Mouse (Mus musculus): Measurements from ENCODE around the gene Zswim4. TPM values are rescaled to one million over a fixed set of nuclear protein-coding genes. Genes with fewer than 3 reads are reported as not detected.

Gene Zswim4
- total and polyA plus RNA-seq, 2 experiments from 2014 or later, result 11.8 to 37.7 TPM

DNA sequence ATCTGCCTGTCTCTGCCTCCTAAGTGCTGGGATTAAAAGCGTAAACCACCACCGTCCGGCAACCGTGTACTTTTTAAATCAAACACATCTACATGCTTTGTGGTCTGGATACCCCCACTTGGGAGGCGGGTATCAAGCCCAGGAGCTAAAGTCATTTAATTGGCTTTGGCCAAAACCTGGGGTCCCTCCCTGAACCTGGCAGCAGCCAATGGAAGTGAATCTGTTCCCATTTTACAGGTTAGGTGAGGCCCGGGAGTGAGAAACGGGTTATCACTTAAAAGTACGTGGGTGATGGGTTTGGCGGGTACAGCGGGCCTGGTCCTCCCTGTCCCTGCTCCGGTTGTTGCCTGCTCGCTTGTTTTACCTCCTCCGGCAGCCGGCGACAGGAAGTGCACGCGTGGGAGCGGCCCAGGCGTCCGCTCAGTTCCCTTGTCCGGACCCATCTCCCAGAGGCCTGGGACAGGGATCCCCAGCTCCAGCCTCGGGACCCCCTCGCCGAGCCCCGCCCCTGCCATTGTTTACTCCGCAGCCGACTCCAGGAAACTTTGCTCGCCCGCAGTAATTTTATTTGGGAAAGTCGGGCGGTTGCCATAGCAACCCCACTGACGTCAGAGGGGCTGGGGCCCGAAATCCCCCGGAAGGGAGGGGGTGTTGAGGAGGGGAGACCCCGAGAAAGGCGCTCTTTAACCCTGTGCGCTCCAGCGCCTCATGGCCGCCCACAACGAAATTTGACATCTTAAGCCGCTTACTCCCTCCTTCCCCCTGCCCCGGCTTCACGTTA is 39.5 kb downstream of the Zswim4 start:
- peaks cover 10% of the 10 kb centered on the region for H3K4me1 ChIP-seq (ENCODE audit: insufficient read depth, low read length)
- H3K27ac ChIP-seq (ENCODE audit: low read depth, low read length), result peak overlapping the region; percentile 49
- TF ChIP-seq CTCF (IDR thresholded peaks at IDR 0.05), result no peak
- DNase-seq (ENCODE audit: low spot score), result peak; percentile 91
- H3K4me3 ChIP-seq (ENCODE audit: low read depth, low read length), result peak overlapping the region; percentile 38
- WGBS, result 3% methylated on average over 41 of the region's 43 CpGs
- peak; percentile 55 for ATAC-seq (ENCODE audit: low FRiP score)
- peak overlapping the region; percentile 60 for H3K4me2 ChIP-seq (ENCODE audit: low read depth, low read length, poor library complexity, severe bottlenecking)
- H3K9me3 ChIP-seq (ENCODE audit: low read length), result no peaks in the 10 kb centered on the region
- peaks cover 5% of the 10 kb centered on the region; the same call in 1 of the 2 replicates for H3K27me3 ChIP-seq (ENCODE audit: insufficient read depth, low read length)
- 0 out of 2 replicates have a peak overlapping the region, but pooled peaks have one; percentile 20 for H3K9ac ChIP-seq (replicated peaks; ENCODE audit: low read length, poor library complexity, severe bottlenecking)
- no peaks in the 10 kb centered on the region for H3K36me3 ChIP-seq (ENCODE audit: insufficient read depth, low read length)

DNA sequence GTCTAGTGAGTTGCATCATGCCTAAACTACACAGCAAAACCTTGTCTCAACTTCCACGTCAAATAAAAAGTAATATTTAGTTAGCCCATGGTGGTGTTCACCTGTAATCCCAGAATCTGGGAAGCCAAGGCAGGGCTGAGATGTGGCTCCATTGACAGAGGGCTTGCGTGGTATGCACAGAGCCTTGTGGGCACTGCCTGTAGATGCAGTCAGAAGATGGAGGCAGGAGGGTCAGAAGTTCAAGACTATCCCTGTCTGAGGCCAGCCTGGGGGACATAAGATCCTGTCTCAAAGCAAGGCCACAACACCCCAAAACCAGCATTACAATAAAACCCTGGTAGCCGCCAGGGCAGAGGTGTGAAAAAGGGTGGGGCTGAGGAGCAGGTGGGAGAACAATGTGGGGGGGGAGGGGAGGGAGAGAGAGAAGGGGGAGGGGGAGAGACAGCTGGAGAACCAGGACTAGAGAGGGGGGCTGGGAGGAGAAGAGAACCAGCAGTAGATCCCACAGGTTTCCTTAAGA is 42.6 kb downstream of the Zswim4 start:
- 75% methylated on average over 3 of the region's 3 CpGs for WGBS
- TF ChIP-seq CTCF (IDR thresholded peaks at IDR 0.05), result no peak
- H3K4me1 ChIP-seq (ENCODE audit: insufficient read depth, low read length), result peaks cover 10% of the 10 kb centered on the region
- H3K27ac ChIP-seq (ENCODE audit: low read depth, low read length), result no peak overlapping the region
- H3K9me3 ChIP-seq (ENCODE audit: low read length), result no peaks in the 10 kb centered on the region
- H3K4me2 ChIP-seq (ENCODE audit: low read depth, low read length, poor library complexity, severe bottlenecking), result no peak overlapping the region
- no peaks in the 10 kb centered on the region for H3K36me3 ChIP-seq (ENCODE audit: insufficient read depth, low read length)
- ATAC-seq (ENCODE audit: low FRiP score) (no peak), DNase-seq (ENCODE audit: low spot score) (no peak)
- peaks cover 8% of the 10 kb centered on the region for H3K27me3 ChIP-seq (ENCODE audit: insufficient read depth, low read length)
- H3K4me3 ChIP-seq (ENCODE audit: low read depth, low read length), result no peak overlapping the region
- H3K9ac ChIP-seq (replicated peaks; ENCODE audit: low read length, poor library complexity, severe bottlenecking), result no peak overlapping the region

DNA sequence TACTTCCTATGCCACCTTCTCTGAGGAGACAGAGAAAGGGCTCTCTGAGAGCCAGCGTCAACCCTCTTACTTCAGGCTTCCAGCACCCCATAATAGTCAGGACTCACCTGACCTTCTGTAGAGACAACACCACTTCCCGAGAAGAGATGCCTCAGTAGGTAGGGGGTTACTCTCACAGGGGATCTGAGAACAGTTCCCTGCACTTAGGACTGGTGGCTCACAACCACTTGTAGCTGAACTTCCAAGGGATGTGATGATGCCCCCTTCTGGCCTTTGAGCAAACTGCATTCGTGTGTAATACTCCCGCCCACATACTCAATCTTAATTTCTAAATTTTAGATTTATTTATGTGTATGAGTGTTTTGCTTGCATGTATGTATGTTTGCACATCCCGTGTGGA is 43.3 kb downstream of the Zswim4 start:
- Histone ChIP-seq H3K36me3 (ENCODE audit: insufficient read depth, low read length) (no peaks in the 10 kb centered on the region), H3K9ac (replicated peaks; ENCODE audit: low read length, poor library complexity, severe bottlenecking) (no peak overlapping the region), H3K4me1 (ENCODE audit: insufficient read depth, low read length) (peaks cover 10% of the 10 kb centered on the region), H3K4me3 (ENCODE audit: low read depth, low read length) (no peak overlapping the region), H3K4me2 (ENCODE audit: low read depth, low read length, poor library complexity, severe bottlenecking) (no peak overlapping the region), H3K27ac (ENCODE audit: low read depth, low read length) (no peak overlapping the region), H3K27me3 (ENCODE audit: insufficient read depth, low read length) (peaks cover 8% of the 10 kb centered on the region), H3K9me3 (ENCODE audit: low read length) (no peaks in the 10 kb centered on the region)
- 84% methylated on average over 5 of the region's 5 CpGs for WGBS
- TF ChIP-seq CTCF (IDR thresholded peaks at IDR 0.05), result peak; percentile 57
- no peak for ATAC-seq (ENCODE audit: low FRiP score)
- no peak for DNase-seq (ENCODE audit: low spot score)

DNA sequence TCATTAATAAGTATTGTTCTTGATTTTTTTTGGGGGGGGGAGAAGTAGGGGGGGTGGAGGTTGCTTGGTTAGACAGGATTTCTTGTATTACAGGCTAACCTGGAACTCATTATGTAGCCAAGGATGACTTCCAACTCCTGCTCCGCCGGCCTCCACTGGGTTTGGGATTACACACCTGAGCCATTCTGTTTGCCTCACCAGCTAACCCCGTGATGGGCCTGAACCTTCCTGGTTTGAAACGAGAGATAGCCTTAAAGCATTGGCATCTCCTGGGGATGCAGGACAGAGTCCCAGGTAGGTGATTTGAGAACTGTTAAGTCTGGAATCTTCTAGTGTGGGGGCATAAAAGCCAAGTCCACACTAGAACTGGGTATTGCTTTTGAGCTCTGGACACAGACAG is 43.7 kb downstream of the Zswim4 start:
- Histone ChIP-seq H3K36me3 (ENCODE audit: insufficient read depth, low read length) (no peaks in the 10 kb centered on the region), H3K9ac (replicated peaks; ENCODE audit: low read length, poor library complexity, severe bottlenecking) (no peak overlapping the region), H3K4me2 (ENCODE audit: low read depth, low read length, poor library complexity, severe bottlenecking) (no peak overlapping the region), H3K27me3 (ENCODE audit: insufficient read depth, low read length) (peaks cover 8% of the 10 kb centered on the region), H3K27ac (ENCODE audit: low read depth, low read length) (no peak overlapping the region), H3K4me3 (ENCODE audit: low read depth, low read length) (no peak overlapping the region), H3K9me3 (ENCODE audit: low read length) (no peaks in the 10 kb centered on the region), H3K4me1 (ENCODE audit: insufficient read depth, low read length) (peaks cover 7% of the 10 kb centered on the region)
- no peak for ATAC-seq (ENCODE audit: low FRiP score)
- DNase-seq (ENCODE audit: low spot score), result no peak
- 71% methylated on average over 4 of the region's 4 CpGs for WGBS
- no peak for TF ChIP-seq CTCF (IDR thresholded peaks at IDR 0.05)

DNA sequence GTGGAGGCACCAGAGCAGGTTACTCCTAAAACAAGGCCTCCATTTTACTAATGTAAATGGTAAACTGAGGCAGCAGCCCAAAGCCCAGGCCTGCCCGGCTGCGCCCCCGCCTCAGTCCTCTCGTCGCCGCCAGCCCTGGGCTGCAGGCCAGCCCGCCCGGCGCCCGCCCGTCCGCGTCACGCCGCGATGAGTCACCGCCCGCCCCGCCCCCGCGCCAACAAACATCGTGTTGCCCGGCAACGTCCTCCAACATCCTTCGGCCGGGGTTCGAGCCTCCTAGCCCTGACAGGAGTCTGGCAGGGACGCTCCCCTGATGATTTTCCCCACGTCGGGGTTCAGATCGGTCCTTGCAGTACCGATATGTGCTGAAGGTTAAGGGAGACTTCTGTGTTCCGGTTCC is 44.3 kb downstream of the Zswim4 start:
- no peak overlapping the region for H3K9ac ChIP-seq (replicated peaks; ENCODE audit: low read length, poor library complexity, severe bottlenecking)
- no peaks in the 10 kb centered on the region for H3K9me3 ChIP-seq (ENCODE audit: low read length)
- H3K4me1 ChIP-seq (ENCODE audit: insufficient read depth, low read length), result 0 out of 2 replicates have a peak, but pooled peaks cover 2% of the 10 kb centered on the region
- no peak for TF ChIP-seq CTCF (IDR thresholded peaks at IDR 0.05)
- H3K27ac ChIP-seq (ENCODE audit: low read depth, low read length), result no peak overlapping the region
- 3% methylated on average over 32 of the region's 33 CpGs for WGBS
- DNase-seq (ENCODE audit: low spot score) (peak; percentile 56), ATAC-seq (ENCODE audit: low FRiP score) (no peak)
- H3K36me3 ChIP-seq (ENCODE audit: insufficient read depth, low read length), result no peaks in the 10 kb centered on the region
- peaks cover 8% of the 10 kb centered on the region for H3K27me3 ChIP-seq (ENCODE audit: insufficient read depth, low read length)
- H3K4me2 ChIP-seq (ENCODE audit: low read depth, low read length, poor library complexity, severe bottlenecking), result peak overlapping the region; percentile 30
- H3K4me3 ChIP-seq (ENCODE audit: low read depth, low read length), result 0 out of 2 replicates have a peak overlapping the region, but pooled peaks have one; percentile 12

DNA sequence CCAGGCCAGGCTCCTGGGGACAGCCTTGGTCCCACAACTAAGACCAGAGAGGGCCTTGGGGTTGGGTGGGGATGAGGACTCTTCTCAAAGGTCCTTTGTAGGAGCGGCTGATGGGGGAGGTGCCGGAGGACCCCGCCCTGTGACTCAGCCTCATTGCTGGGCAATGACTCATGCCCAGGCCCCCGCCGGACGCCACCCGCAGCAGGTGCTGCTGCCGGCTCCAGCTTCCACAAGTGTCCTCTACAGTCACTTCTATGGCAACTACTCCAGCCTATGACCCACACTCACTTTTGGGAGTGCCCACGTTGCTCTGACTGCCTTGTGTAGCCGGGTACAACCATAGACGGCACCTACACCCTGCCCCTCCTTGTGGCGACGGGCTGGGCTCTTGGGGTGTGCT is 44.8 kb downstream of the Zswim4 start:
- DNase-seq (ENCODE audit: low spot score) (peak; percentile 30), ATAC-seq (ENCODE audit: low FRiP score) (peak; percentile 50; the same call in 1 of the 2 replicates)
- peaks cover 8% of the 10 kb centered on the region for H3K27me3 ChIP-seq (ENCODE audit: insufficient read depth, low read length)
- no peaks in the 10 kb centered on the region for H3K36me3 ChIP-seq (ENCODE audit: insufficient read depth, low read length)
- H3K4me2 ChIP-seq (ENCODE audit: low read depth, low read length, poor library complexity, severe bottlenecking), result peak overlapping the region; percentile 30; the same call in 1 of the 2 replicates
- no peak overlapping the region for H3K4me3 ChIP-seq (ENCODE audit: low read depth, low read length)
- 0 out of 2 replicates have a peak, but pooled peaks cover 2% of the 10 kb centered on the region for H3K4me1 ChIP-seq (ENCODE audit: insufficient read depth, low read length)
- 53% methylated on average over 13 of the region's 13 CpGs for WGBS
- no peaks in the 10 kb centered on the region for H3K9me3 ChIP-seq (ENCODE audit: low read length)
- H3K27ac ChIP-seq (ENCODE audit: low read depth, low read length), result peak overlapping the region; percentile 47; the same call in 1 of the 2 replicates
- TF ChIP-seq CTCF (IDR thresholded peaks at IDR 0.05), result no peak
- no peak overlapping the region for H3K9ac ChIP-seq (replicated peaks; ENCODE audit: low read length, poor library complexity, severe bottlenecking)

Data from midbrain, postnatal 0 days (tissue).